Mouse (Mus musculus): ENCODE measurements around the gene Gm5678. TPM values are rescaled to one million over a fixed set of nuclear protein-coding genes. Genes with fewer than 3 reads are reported as not detected.
"Not testable (repeated sequence)": the region's sequence is repeated elsewhere in the genome, so short reads cannot be mapped to it uniquely, and the experiment has no call there.

The Gm5678 gene
- polyA plus RNA-seq, 1 experiment from 2014 or later, result not detected

DNA sequence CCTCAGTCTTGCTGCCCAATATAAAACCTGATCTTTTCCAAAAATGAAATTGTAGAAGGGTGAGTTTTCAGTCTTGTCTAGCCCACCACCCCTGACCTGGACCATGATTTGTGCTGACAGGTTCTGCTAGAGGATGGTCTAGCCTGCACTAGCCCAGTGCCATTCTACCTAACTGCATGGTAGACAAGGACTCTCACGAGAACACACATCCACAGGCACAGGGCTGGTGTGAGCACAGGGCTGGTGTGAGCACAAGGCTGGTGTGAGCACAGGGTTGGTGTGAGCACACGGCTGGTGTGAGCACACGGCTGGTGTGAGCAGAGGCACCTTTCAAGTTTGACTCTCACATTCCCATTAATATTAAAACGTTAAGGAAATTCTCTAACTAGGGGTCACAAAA lies 3.2 kb upstream of the Gm5678 start:
- H3K9me3 ChIP-seq (replicated peaks; ENCODE audit: control insufficient read depth, low read length, poor library complexity, severe bottlenecking), result no peaks in the 10 kb centered on the region
- no peak overlapping the region for H3K27ac ChIP-seq (ENCODE audit: low read length)
- ATAC-seq, result no peak
- H3K4me1 ChIP-seq (ENCODE audit: control insufficient read depth, insufficient read depth, low read length), result no peaks in the 10 kb centered on the region
- 85% methylated on average over 4 of the region's 4 CpGs for WGBS
- H3K4me2 ChIP-seq (ENCODE audit: low read length), result no peak overlapping the region
- no peaks in the 10 kb centered on the region for H3K36me3 ChIP-seq (ENCODE audit: control insufficient read depth, insufficient read depth, low read length)
- H3K9ac ChIP-seq (ENCODE audit: low read depth, low read length), result no peak overlapping the region
- H3K27me3 ChIP-seq (ENCODE audit: control insufficient read depth, insufficient read depth, low read depth, low read length), result no peaks in the 10 kb centered on the region
- no peak overlapping the region for H3K4me3 ChIP-seq (ENCODE audit: low read depth, low read length)

DNA sequence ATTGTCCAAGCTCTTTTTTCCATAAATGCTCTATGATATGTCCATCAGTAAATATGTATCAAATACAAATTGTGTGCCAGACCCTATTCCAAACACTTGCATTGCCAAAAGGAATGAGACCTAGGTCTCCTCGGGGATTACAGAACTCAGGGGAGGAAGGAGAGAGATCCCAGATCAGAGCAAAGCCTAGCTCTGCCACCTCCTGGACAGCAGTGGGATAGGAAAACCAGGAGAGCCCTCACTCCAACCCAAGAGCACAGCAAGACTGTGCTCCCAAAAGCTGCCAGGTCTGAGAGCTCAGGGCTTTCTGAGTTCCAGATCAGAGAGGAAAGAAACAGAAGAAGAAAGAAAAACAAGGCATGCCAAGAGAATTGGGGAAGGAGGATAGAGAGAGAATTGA lies 1.2 kb upstream of the Gm5678 start:
- H3K4me1 ChIP-seq (ENCODE audit: control insufficient read depth, insufficient read depth, low read length), result no peaks in the 10 kb centered on the region
- WGBS, result 21% methylated on average over 1 of the region's 1 CpGs
- no peaks in the 10 kb centered on the region for H3K36me3 ChIP-seq (ENCODE audit: control insufficient read depth, insufficient read depth, low read length)
- H3K9ac ChIP-seq (ENCODE audit: low read depth, low read length), result no peak overlapping the region
- ATAC-seq, result no peak
- H3K27ac ChIP-seq (ENCODE audit: low read length), result no peak overlapping the region
- H3K27me3 ChIP-seq (ENCODE audit: control insufficient read depth, insufficient read depth, low read depth, low read length), result no peaks in the 10 kb centered on the region
- H3K4me3 ChIP-seq (ENCODE audit: low read depth, low read length), result no peak overlapping the region
- no peak overlapping the region for H3K4me2 ChIP-seq (ENCODE audit: low read length)
- H3K9me3 ChIP-seq (replicated peaks; ENCODE audit: control insufficient read depth, low read length, poor library complexity, severe bottlenecking), result no peaks in the 10 kb centered on the region

- WGBS, result 70% methylated on average over 4 of the region's 4 CpGs
- H3K4me3 ChIP-seq (ENCODE audit: low read depth, low read length), result no peak overlapping the region
- no peaks in the 10 kb centered on the region for H3K27me3 ChIP-seq (ENCODE audit: control insufficient read depth, insufficient read depth, low read depth, low read length)
- H3K27ac ChIP-seq (ENCODE audit: low read length), result no peak overlapping the region
- no peaks in the 10 kb centered on the region for H3K36me3 ChIP-seq (ENCODE audit: control insufficient read depth, insufficient read depth, low read length)
- no peak overlapping the region for H3K9ac ChIP-seq (ENCODE audit: low read depth, low read length)
- ATAC-seq, result no peak
- no peak overlapping the region for H3K4me2 ChIP-seq (ENCODE audit: low read length)
- no peaks in the 10 kb centered on the region for H3K9me3 ChIP-seq (replicated peaks; ENCODE audit: control insufficient read depth, low read length, poor library complexity, severe bottlenecking)
- H3K4me1 ChIP-seq (ENCODE audit: control insufficient read depth, insufficient read depth, low read length), result no peaks in the 10 kb centered on the region
Observed at GRCm38 (mm10) chr16:93644006-93644405, 16.1 kb downstream of the Gm5678 start.

GRCm38 (mm10) chr16:93648441-93649183 lies 20.7 kb downstream of the Gm5678 start:
- no peak overlapping the region for H3K9ac ChIP-seq (ENCODE audit: low read depth, low read length)
- no peak overlapping the region for H3K27ac ChIP-seq (ENCODE audit: low read length)
- no peaks in the 10 kb centered on the region for H3K9me3 ChIP-seq (replicated peaks; ENCODE audit: control insufficient read depth, low read length, poor library complexity, severe bottlenecking)
- H3K36me3 ChIP-seq (ENCODE audit: control insufficient read depth, insufficient read depth, low read length), result no peaks in the 10 kb centered on the region
- ATAC-seq, result no peak
- H3K4me1 ChIP-seq (ENCODE audit: control insufficient read depth, insufficient read depth, low read length), result no peaks in the 10 kb centered on the region
- H3K4me2 ChIP-seq (ENCODE audit: low read length), result no peak overlapping the region
- 83% methylated on average over 5 of the region's 5 CpGs for WGBS
- H3K4me3 ChIP-seq (ENCODE audit: low read depth, low read length), result no peak overlapping the region
- H3K27me3 ChIP-seq (ENCODE audit: control insufficient read depth, insufficient read depth, low read depth, low read length), result no peaks in the 10 kb centered on the region

- Histone ChIP-seq H3K36me3 (ENCODE audit: control insufficient read depth, insufficient read depth, low read length) (no peaks in the 10 kb centered on the region), H3K9ac (ENCODE audit: low read depth, low read length) (no peak overlapping the region), H3K4me2 (ENCODE audit: low read length) (no peak overlapping the region), H3K9me3 (replicated peaks; ENCODE audit: control insufficient read depth, low read length, poor library complexity, severe bottlenecking) (peaks cover 11% of the 10 kb centered on the region; the same call in 1 of the 2 replicates), H3K27me3 (ENCODE audit: control insufficient read depth, insufficient read depth, low read depth, low read length) (no peaks in the 10 kb centered on the region), H3K4me3 (ENCODE audit: low read depth, low read length) (no peak overlapping the region), H3K4me1 (ENCODE audit: control insufficient read depth, insufficient read depth, low read length) (no peaks in the 10 kb centered on the region), H3K27ac (ENCODE audit: low read length) (no peak overlapping the region)
- no peak for ATAC-seq
Observed at GRCm38 (mm10) chr16:93667976-93668375, 40.1 kb downstream of the Gm5678 start.

GRCm38 (mm10) chr16:93669521-93669920 lies 41.6 kb downstream of the Gm5678 start:
- Histone ChIP-seq H3K9ac (ENCODE audit: low read depth, low read length) (no peak overlapping the region), H3K4me1 (ENCODE audit: control insufficient read depth, insufficient read depth, low read length) (no peaks in the 10 kb centered on the region), H3K27ac (ENCODE audit: low read length) (no peak overlapping the region), H3K4me3 (ENCODE audit: low read depth, low read length) (no peak overlapping the region), H3K4me2 (ENCODE audit: low read length) (no peak overlapping the region), H3K9me3 (replicated peaks; ENCODE audit: control insufficient read depth, low read length, poor library complexity, severe bottlenecking) (peaks cover 11% of the 10 kb centered on the region; the same call in 1 of the 2 replicates), H3K27me3 (ENCODE audit: control insufficient read depth, insufficient read depth, low read depth, low read length) (no peaks in the 10 kb centered on the region), H3K36me3 (ENCODE audit: control insufficient read depth, insufficient read depth, low read length) (no peaks in the 10 kb centered on the region)
- ATAC-seq, result no peak

GRCm38 (mm10) chr16:93670466-93670865 lies 42.6 kb downstream of the Gm5678 start:
- H3K9ac ChIP-seq (ENCODE audit: low read depth, low read length); H3K36me3 ChIP-seq (ENCODE audit: control insufficient read depth, insufficient read depth, low read length); H3K27ac ChIP-seq (ENCODE audit: low read length); H3K27me3 ChIP-seq (ENCODE audit: control insufficient read depth, insufficient read depth, low read depth, low read length); H3K4me3 ChIP-seq (ENCODE audit: low read depth, low read length); H3K4me1 ChIP-seq (ENCODE audit: control insufficient read depth, insufficient read depth, low read length); ATAC-seq; H3K4me2 ChIP-seq (ENCODE audit: low read length): not testable (repeated sequence)
- peaks cover 11% of the 10 kb centered on the region; the same call in 1 of the 2 replicates for H3K9me3 ChIP-seq (replicated peaks; ENCODE audit: control insufficient read depth, low read length, poor library complexity, severe bottlenecking)
- 36% methylated on average over 4 of the region's 4 CpGs for WGBS

DNA sequence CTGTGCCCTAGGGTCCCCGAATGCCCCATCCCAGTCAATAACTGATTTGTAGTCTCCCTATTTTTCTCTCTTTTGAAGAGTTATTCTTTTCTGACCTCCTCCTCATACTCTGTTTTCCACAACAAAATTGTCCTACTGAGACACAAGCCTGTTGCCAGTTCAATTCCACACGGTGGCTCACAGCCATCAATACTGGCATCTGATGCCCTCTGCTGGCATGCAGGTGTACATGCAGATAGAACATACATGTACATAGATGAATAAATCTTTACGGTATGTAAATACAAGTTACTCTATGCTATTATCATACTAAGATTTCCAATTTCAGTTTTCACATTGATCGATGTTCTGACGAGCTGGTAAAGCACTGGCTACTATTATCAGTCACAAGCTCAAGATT lies 43.2 kb downstream of the Gm5678 start:
- Histone ChIP-seq H3K4me1 (ENCODE audit: control insufficient read depth, insufficient read depth, low read length) (no peaks in the 10 kb centered on the region), H3K9me3 (replicated peaks; ENCODE audit: control insufficient read depth, low read length, poor library complexity, severe bottlenecking) (peaks cover 11% of the 10 kb centered on the region; the same call in 1 of the 2 replicates), H3K4me2 (ENCODE audit: low read length) (no peak overlapping the region), H3K9ac (ENCODE audit: low read depth, low read length) (no peak overlapping the region), H3K27ac (ENCODE audit: low read length) (no peak overlapping the region), H3K36me3 (ENCODE audit: control insufficient read depth, insufficient read depth, low read length) (no peaks in the 10 kb centered on the region), H3K4me3 (ENCODE audit: low read depth, low read length) (no peak overlapping the region), H3K27me3 (ENCODE audit: control insufficient read depth, insufficient read depth, low read depth, low read length) (no peaks in the 10 kb centered on the region)
- no peak for ATAC-seq
- WGBS, result 93% methylated on average over 5 of the region's 5 CpGs

DNA sequence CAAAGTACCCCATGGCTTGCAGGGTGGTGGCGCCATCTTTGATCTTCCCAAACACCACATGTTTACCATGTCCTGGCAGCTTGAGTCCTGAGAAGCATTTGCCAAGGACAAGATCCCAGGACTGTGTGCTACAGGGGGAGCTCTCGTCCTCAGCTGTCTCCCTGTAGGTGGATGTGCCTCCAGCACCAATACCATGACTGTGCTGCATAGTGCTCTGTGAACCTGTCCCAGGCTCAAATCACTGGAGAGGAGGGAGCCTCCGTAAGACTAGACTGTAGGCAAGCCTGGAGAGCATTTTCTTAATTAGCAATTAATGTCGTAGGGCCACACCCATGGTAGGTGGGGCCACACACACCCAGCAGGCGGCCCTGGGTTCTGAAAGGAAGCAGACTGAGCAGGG lies 48.5 kb downstream of the Gm5678 start:
- Histone ChIP-seq H3K4me3 (ENCODE audit: low read depth, low read length) (no peak overlapping the region), H3K9me3 (replicated peaks; ENCODE audit: control insufficient read depth, low read length, poor library complexity, severe bottlenecking) (no peaks in the 10 kb centered on the region; the same call in 1 of the 2 replicates), H3K36me3 (ENCODE audit: control insufficient read depth, insufficient read depth, low read length) (no peaks in the 10 kb centered on the region), H3K4me2 (ENCODE audit: low read length) (no peak overlapping the region), H3K9ac (ENCODE audit: low read depth, low read length) (no peak overlapping the region), H3K4me1 (ENCODE audit: control insufficient read depth, insufficient read depth, low read length) (no peaks in the 10 kb centered on the region), H3K27ac (ENCODE audit: low read length) (no peak overlapping the region), H3K27me3 (ENCODE audit: control insufficient read depth, insufficient read depth, low read depth, low read length) (peaks cover 3% of the 10 kb centered on the region)
- WGBS, result 82% methylated on average over 5 of the region's 5 CpGs
- no peak for ATAC-seq

All from midbrain, embryonic 16.5 days (tissue).